Mouse (Mus musculus) spleen, postnatal 4 days (tissue): ENCODE measurements around the gene Col27a1.

ENCODE experiments used
- DNase-seq, 2 experiments: peaks; one replicate each; pipeline ENCODE4 v3.0.0; 2022; ENCODE audit warnings: low spot score in 2 of 2

The Col27a1 gene

GRCm38 (mm10) chr4:63260506-63260905 lies 46.7 kb downstream of the Col27a1 start:
- DNase-seq, result no peak

GRCm38 (mm10) chr4:63262941-63263340 lies 49.1 kb downstream of the Col27a1 start:
- no peak for DNase-seq

GRCm38 (mm10) chr4:63266276-63266675 lies 52.5 kb downstream of the Col27a1 start:
- no peak for DNase-seq

DNA sequence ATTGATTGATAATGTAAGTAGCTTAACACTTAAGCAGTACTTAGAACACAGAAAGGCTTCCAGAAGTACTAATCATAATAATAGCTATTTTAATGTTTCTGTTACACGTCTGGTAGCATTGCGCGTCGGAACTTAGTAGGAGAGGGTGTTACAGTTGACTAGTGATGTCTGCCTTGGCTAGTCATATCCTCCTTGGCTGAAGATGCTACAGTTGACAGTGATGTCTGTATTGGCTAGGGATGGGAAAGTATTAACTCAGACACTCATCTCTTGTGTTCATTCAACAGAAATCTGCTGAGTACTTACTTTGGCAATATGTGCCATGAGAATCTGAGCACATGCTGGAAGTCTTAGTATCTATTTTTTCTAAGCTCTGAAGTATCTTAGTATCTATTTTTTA lies 53.3 kb downstream of the Col27a1 start:
- no peak for DNase-seq

GRCm38 (mm10) chr4:63267586-63267985 lies 53.8 kb downstream of the Col27a1 start:
- no peak for DNase-seq

GRCm38 (mm10) chr4:63268777-63269176 lies 55.0 kb downstream of the Col27a1 start:
- no peak for DNase-seq

DNA sequence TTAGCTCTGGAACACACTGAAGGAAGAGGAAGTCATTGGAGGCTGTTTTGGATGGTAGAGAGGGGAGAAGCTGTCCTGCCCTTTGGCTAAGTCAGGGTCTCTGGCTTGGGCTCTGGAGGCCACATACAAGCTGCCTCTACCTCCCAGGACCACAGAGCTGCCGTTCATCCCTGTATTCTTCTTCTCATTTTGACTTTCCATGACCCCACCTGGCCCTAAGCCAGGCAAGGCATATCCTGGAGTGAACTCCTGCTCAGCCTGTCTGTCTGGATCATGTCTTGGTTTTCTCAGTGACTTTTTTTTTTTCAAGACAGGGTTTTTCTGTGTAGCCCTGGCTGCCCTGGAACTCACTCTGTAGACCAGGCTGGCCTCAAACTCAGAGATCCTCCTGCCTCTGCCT lies 60.7 kb downstream of the Col27a1 start:
- no peak for DNase-seq

DNA sequence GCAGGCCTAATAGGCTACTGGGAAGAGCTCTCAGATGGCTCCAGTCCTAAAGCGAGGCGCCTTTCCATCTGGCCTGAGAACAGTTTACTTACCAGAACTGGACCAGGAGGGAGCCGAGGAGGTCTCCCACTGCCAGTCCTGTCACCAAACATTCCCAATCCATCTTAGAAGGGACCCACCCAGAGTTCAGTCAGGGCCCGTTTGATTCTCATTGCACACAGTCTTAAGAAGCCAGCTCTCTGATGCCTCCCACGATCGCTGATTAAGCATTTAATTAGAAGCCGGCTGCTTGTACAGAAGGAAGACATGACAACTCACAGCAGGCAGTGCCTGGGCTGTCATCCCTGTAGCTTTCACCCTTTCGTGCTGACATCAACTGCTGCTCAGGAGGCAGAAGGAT lies 61.4 kb downstream of the Col27a1 start:
- DNase-seq, result no peak

- DNase-seq, result no peak
Measured at GRCm38 (mm10) chr4:63276571-63276970, 62.8 kb downstream of the Col27a1 start.

DNA sequence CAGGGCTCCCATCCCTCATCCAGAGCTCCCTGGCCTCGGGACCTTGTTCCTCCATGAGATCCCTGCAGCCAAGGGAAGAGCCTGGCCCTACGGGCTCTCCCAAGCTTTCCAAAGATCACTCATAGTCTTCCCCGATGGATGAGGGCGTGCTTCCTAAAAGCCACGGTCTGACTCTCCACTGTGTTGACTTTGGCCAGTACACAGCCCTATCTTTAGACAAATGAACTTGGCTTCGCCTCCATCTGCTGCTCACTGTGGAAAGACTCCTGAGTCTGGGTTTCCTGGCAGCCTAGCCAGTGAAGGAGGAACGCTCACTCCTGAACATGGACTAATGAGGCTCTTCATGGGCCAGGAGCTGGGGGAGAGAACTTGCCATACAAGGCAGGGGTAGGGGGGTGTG lies 65.0 kb downstream of the Col27a1 start:
- no peak for DNase-seq

GRCm38 (mm10) chr4:63281694-63282093 lies 67.9 kb downstream of the Col27a1 start:
- DNase-seq, result no peak

DNA sequence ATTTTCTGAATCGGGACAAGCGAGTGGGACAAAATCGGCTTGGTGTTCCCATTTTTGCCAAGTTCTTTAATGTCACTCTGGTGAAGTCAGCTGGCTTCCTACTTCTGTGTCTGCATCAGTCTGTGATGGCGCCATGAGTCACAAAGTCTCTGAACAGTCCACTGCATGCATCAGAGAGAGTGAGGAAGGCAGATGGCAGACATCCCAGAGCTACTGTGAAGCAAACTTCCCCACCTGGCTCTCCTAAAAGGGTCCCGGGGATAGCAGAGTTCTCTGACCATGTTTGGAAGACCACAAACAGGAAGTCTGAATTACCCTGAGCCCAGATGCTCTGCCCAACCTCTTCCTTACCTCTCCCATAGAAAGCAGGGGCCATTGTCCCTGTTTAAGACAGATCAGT lies 69.5 kb downstream of the Col27a1 start:
- no peak for DNase-seq

DNA sequence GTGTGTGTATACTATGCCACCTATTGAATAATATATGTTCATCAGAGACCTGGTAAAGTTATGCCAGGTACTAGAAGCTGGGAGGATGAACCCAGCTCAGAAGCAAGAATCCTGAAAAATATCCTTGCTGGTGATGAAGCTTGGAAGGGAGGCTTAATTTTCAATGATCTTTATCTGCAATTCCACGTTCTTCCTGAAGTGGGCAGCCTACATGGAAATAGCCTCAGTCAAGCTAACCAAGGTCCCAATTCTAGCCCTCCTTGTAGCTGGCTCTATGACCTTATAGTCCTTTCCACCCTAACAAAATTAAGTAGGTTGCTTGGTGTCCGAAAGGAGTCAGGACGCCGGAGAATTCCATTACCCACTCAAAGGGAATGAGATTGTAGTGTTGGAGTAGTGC lies 72.2 kb downstream of the Col27a1 start:
- no peak for DNase-seq

DNA sequence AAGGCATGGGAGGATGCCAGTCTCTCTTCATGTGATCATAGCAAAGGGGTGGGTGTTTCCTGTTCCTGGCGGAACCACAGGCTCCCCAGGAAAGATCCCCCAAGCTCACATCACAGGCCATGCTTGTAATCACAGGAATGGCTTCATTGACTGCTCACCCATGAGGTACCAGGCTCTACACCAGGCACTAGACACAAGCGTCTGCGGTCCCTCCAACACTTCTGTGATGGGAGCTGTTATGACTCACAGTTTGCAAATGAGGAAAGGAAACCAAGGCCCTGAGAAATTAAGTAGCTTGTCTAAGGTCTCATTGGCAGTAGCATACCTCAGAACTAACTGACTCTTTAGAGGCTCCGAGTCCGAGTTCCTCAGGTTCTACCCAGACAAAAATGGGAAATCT lies 74.7 kb downstream of the Col27a1 start:
- no peak for DNase-seq

DNA sequence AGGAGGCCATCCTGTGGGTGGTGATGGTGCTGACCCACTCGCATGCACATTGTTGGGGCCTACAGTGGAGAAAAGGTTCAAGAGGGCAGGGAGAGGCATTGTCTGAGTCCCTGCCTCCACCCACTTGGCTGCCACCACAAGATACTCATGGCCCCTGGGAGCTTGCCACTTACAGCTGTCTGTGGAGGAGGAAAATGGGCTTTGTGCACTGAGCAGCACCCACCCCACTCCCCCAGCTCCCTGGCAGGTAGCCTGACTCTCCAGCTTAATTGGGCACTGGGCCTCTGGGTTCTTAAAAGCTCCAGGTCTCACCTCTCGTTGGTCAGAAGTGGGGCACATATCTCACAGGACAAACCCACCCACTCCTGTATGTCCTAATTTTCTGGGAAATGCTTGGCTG lies 76.3 kb downstream of the Col27a1 start:
- no peak for DNase-seq

- DNase-seq, result no peak
Measured at GRCm38 (mm10) chr4:63291075-63291474, 77.3 kb downstream of the Col27a1 start.

DNA sequence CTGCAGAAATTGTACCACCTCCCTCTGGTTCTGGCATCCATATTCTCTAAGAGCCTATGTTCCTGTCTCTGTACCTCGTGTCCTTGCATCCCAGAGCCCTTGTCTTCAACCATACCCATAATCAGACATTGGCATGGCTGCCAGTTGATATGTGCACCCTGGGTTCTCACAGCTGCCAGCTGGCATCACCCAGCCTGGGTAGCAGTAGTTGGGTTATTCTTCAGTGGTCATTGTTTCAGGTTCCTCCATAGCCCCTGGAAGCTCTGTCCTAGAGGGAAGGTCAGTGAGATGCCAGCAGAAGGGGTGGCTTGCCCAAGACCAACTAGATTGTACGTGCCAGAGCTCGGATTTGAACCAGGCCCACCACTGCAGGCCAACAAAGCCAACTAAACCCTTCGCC lies 77.9 kb downstream of the Col27a1 start:
- DNase-seq, result no peak

- no peak for DNase-seq
Measured at GRCm38 (mm10) chr4:63295641-63296040, 81.8 kb downstream of the Col27a1 start.

GRCm38 (mm10) chr4:63296263-63296662 lies 82.5 kb downstream of the Col27a1 start:
- no peak for DNase-seq

- DNase-seq, result no peak
Measured at GRCm38 (mm10) chr4:63296876-63297275, 83.1 kb downstream of the Col27a1 start.

DNA sequence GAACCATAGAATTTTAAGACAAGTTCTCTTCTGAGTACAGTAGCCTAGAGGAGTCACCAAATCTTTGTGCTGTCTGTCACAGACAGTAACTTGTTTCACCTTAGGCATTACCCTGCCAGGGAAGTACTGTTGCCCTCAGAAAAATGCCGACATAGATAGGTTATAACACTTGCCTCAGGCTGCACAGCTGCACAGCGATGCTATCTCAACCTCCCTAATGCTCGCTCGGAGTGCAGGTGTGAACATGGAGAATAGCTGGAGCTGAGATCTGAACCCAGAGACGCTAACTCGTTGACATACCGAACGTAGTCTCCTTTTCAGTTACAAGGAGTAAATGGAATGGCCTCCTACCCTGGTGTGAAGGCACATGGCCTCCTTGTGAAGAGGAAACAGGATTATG lies 84.4 kb downstream of the Col27a1 start:
- DNase-seq, result no peak

DNA sequence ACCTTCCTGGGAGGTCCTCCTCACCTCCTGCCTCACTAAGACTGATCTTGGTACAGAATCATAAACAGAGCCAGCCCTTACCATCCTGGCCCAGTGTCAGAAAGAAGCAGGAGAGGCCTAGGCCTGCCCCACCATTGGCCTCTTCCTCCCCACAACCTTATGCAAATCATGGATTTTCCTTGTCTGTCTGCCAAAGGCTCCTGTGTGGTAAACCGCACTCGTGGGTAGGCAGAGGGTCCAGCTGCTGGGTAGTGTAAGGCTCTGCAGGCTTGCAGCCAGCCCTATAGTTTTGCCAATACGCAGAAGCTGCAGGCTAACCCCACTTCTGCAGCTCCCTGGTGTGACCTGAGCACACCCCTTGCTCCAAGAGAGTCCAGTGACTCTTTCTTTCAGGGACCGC lies 88.8 kb downstream of the Col27a1 start:
- DNase-seq, result no peak

- peak; percentile 75 to 93 for DNase-seq
Measured at GRCm38 (mm10) chr4:63307175-63308062, 93.6 kb downstream of the Col27a1 start.

GRCm38 (mm10) chr4:63308316-63308715 lies 94.5 kb downstream of the Col27a1 start:
- no peak for DNase-seq
